Mouse (Mus musculus): ENCODE results near the gene Mymk. TPM values are rescaled to one million over a fixed set of nuclear protein-coding genes. Genes with fewer than 3 reads are reported as not detected.

Mymk gene
- 0.17 and 0.18 TPM in 2 replicates for polyA plus RNA-seq (2014; fragmentation: Nextera tagmentation; extraction: Ambion mirVana)

- Histone ChIP-seq H3K9me3 (ENCODE audit: low read depth, low read length) (no peaks in the 10 kb centered on the region), H3K4me3 (ENCODE audit: low read depth, low read length) (no peak within 1 kb of the TSS), H3K4me2 (no peak within 1 kb of the TSS), H3K27ac (ENCODE audit: low read depth) (no peak within 1 kb of the TSS; the same call in 1 of the 2 replicates), H3K9ac (no peak within 1 kb of the TSS), H3K4me1 (ENCODE audit: insufficient read depth) (peaks cover 4% of the 10 kb centered on the region; the same call in 1 of the 2 replicates), H3K27me3 (ENCODE audit: insufficient read depth, low read length) (no peaks in the 10 kb centered on the region), H3K36me3 (ENCODE audit: insufficient read depth) (no peaks in the 10 kb centered on the region)
- ATAC-seq (ENCODE audit: insufficient read depth) (no peak), DNase-seq (no peak)
- WGBS: 76% methylated on average over 2 of the region's 2 CpGs
- no peak for TF ChIP-seq CTCF (IDR thresholded peaks at IDR 0.05; ENCODE audit: low read depth)
Measured at GRCm38 (mm10) chr2:27071978-27072377, at the start of gene Mymk. Gene Mymk, minus strand, starts transcription at chr2:27072179.

GRCm38 (mm10) chr2:27120241-27120641, 48.3 kb upstream of the Mymk start:
- 39% methylated on average over 8 of the region's 8 CpGs for WGBS
- H3K4me1 ChIP-seq (ENCODE audit: insufficient read depth): peaks cover 23% of the 10 kb centered on the region; the same call in 1 of the 2 replicates
- H3K9ac ChIP-seq: no peak overlapping the region
- no peak for TF ChIP-seq CTCF (IDR thresholded peaks at IDR 0.05; ENCODE audit: low read depth)
- H3K4me3 ChIP-seq (ENCODE audit: low read depth, low read length): no peak overlapping the region
- H3K27me3 ChIP-seq (ENCODE audit: insufficient read depth, low read length): no peaks in the 10 kb centered on the region
- no peaks in the 10 kb centered on the region for H3K36me3 ChIP-seq (ENCODE audit: insufficient read depth)
- H3K9me3 ChIP-seq (ENCODE audit: low read depth, low read length): no peaks in the 10 kb centered on the region
- no peak overlapping the region for H3K4me2 ChIP-seq
- peak; percentile 88 for DNase-seq
- peak; percentile 94 for ATAC-seq (ENCODE audit: insufficient read depth)
- H3K27ac ChIP-seq (ENCODE audit: low read depth): peak overlapping the region; percentile 69; the same call in 1 of the 2 replicates

- Histone ChIP-seq H3K4me2 (no peak overlapping the region), H3K36me3 (ENCODE audit: insufficient read depth) (no peaks in the 10 kb centered on the region), H3K27ac (ENCODE audit: low read depth) (peak overlapping the region; percentile 69), H3K27me3 (ENCODE audit: insufficient read depth, low read length) (no peaks in the 10 kb centered on the region), H3K4me1 (ENCODE audit: insufficient read depth) (peaks cover 23% of the 10 kb centered on the region; the same call in 1 of the 2 replicates), H3K9me3 (ENCODE audit: low read depth, low read length) (no peaks in the 10 kb centered on the region), H3K9ac (no peak overlapping the region), H3K4me3 (ENCODE audit: low read depth, low read length) (no peak overlapping the region)
- no peak for TF ChIP-seq CTCF (IDR thresholded peaks at IDR 0.05; ENCODE audit: low read depth)
- ATAC-seq (ENCODE audit: insufficient read depth): peak; percentile 28; the same call in 1 of the 2 replicates
- WGBS: 80% methylated on average over 2 of the region's 2 CpGs
- DNase-seq: no peak
Measured at GRCm38 (mm10) chr2:27119766-27120165, 47.8 kb upstream of the Mymk start.

GRCm38 (mm10) chr2:27118452-27118851, 46.5 kb upstream of the Mymk start:
- no peaks in the 10 kb centered on the region for H3K27me3 ChIP-seq (ENCODE audit: insufficient read depth, low read length)
- no peak overlapping the region for H3K4me3 ChIP-seq (ENCODE audit: low read depth, low read length)
- H3K36me3 ChIP-seq (ENCODE audit: insufficient read depth): no peaks in the 10 kb centered on the region
- 33% methylated on average over 4 of the region's 4 CpGs for WGBS
- DNase-seq (peak; percentile 27), ATAC-seq (ENCODE audit: insufficient read depth) (no peak)
- no peak overlapping the region for H3K4me2 ChIP-seq
- TF ChIP-seq CTCF (IDR thresholded peaks at IDR 0.05; ENCODE audit: low read depth): no peak
- no peak overlapping the region for H3K27ac ChIP-seq (ENCODE audit: low read depth)
- peaks cover 23% of the 10 kb centered on the region; the same call in 1 of the 2 replicates for H3K4me1 ChIP-seq (ENCODE audit: insufficient read depth)
- no peak overlapping the region for H3K9ac ChIP-seq
- no peaks in the 10 kb centered on the region for H3K9me3 ChIP-seq (ENCODE audit: low read depth, low read length)

- ATAC-seq (ENCODE audit: insufficient read depth) (peak; percentile 56; the same call in 1 of the 2 replicates), DNase-seq (peak; percentile 59)
- no peak for TF ChIP-seq CTCF (IDR thresholded peaks at IDR 0.05; ENCODE audit: low read depth)
- 81% methylated on average over 10 of the region's 10 CpGs for WGBS
- H3K9ac ChIP-seq: no peak overlapping the region
- H3K27ac ChIP-seq (ENCODE audit: low read depth): no peak overlapping the region
- H3K4me2 ChIP-seq: no peak overlapping the region
- H3K9me3 ChIP-seq (ENCODE audit: low read depth, low read length): no peaks in the 10 kb centered on the region
- no peaks in the 10 kb centered on the region for H3K36me3 ChIP-seq (ENCODE audit: insufficient read depth)
- no peak overlapping the region for H3K4me3 ChIP-seq (ENCODE audit: low read depth, low read length)
- no peaks in the 10 kb centered on the region for H3K27me3 ChIP-seq (ENCODE audit: insufficient read depth, low read length)
- peaks cover 4% of the 10 kb centered on the region; the same call in 1 of the 2 replicates for H3K4me1 ChIP-seq (ENCODE audit: insufficient read depth)
Measured at GRCm38 (mm10) chr2:27114169-27114568, 42.2 kb upstream of the Mymk start.

GRCm38 (mm10) chr2:27112585-27112984, 40.6 kb upstream of the Mymk start:
- DNase-seq: no peak
- Histone ChIP-seq H3K27me3 (ENCODE audit: insufficient read depth, low read length) (no peaks in the 10 kb centered on the region), H3K4me3 (ENCODE audit: low read depth, low read length) (no peak overlapping the region), H3K9me3 (ENCODE audit: low read depth, low read length) (no peaks in the 10 kb centered on the region), H3K27ac (ENCODE audit: low read depth) (no peak overlapping the region), H3K36me3 (ENCODE audit: insufficient read depth) (no peaks in the 10 kb centered on the region), H3K4me2 (no peak overlapping the region), H3K9ac (no peak overlapping the region), H3K4me1 (ENCODE audit: insufficient read depth) (no peaks in the 10 kb centered on the region)
- ATAC-seq (ENCODE audit: insufficient read depth): no peak
- TF ChIP-seq CTCF (IDR thresholded peaks at IDR 0.05; ENCODE audit: low read depth): no peak
- WGBS: 72% methylated on average over 20 of the region's 20 CpGs

GRCm38 (mm10) chr2:27109052-27109451, 37.1 kb upstream of the Mymk start:
- Histone ChIP-seq H3K36me3 (ENCODE audit: insufficient read depth) (no peaks in the 10 kb centered on the region), H3K4me1 (ENCODE audit: insufficient read depth) (no peaks in the 10 kb centered on the region), H3K27me3 (ENCODE audit: insufficient read depth, low read length) (no peaks in the 10 kb centered on the region), H3K27ac (ENCODE audit: low read depth) (no peak overlapping the region), H3K4me3 (ENCODE audit: low read depth, low read length) (no peak overlapping the region), H3K9me3 (ENCODE audit: low read depth, low read length) (no peaks in the 10 kb centered on the region), H3K4me2 (no peak overlapping the region), H3K9ac (no peak overlapping the region)
- TF ChIP-seq CTCF (IDR thresholded peaks at IDR 0.05; ENCODE audit: low read depth): no peak
- ATAC-seq (ENCODE audit: insufficient read depth) (no peak), DNase-seq (no peak)
- WGBS: 81% methylated on average over 5 of the region's 5 CpGs

Data from lung, embryonic 14.5 days (tissue).